Mouse (Mus musculus): ENCODE measurements around the gene Syt13. TPM values are rescaled to one million over a fixed set of nuclear protein-coding genes. Genes with fewer than 3 reads are reported as not detected.

Gene Syt13
- polyA plus RNA-seq, 1 experiment from 2014 or later, result 112 TPM

GRCm38 (mm10) chr2:92947981-92948698 lies 33.2 kb downstream of the Syt13 start:
- H3K4me1 ChIP-seq (ENCODE audit: control insufficient read depth, insufficient read depth, low read length), result peaks cover 8% of the 10 kb centered on the region
- no peaks in the 10 kb centered on the region for H3K9me3 ChIP-seq (replicated peaks; ENCODE audit: control insufficient read depth, low read length, poor library complexity, severe bottlenecking)
- no peak overlapping the region for H3K4me3 ChIP-seq (ENCODE audit: low read depth, low read length)
- WGBS, result 15% methylated on average over 12 of the region's 12 CpGs
- H3K27ac ChIP-seq (ENCODE audit: low read length), result peak overlapping the region; percentile 25; the same call in 1 of the 2 replicates
- ATAC-seq, result no peak
- no peak overlapping the region for H3K4me2 ChIP-seq (ENCODE audit: low read length)
- H3K36me3 ChIP-seq (ENCODE audit: control insufficient read depth, insufficient read depth, low read length), result no peaks in the 10 kb centered on the region
- H3K27me3 ChIP-seq (ENCODE audit: control insufficient read depth, insufficient read depth, low read depth, low read length), result no peaks in the 10 kb centered on the region
- H3K9ac ChIP-seq (ENCODE audit: low read depth, low read length), result 0 out of 2 replicates have a peak overlapping the region, but pooled peaks have one; percentile 11

GRCm38 (mm10) chr2:92948699-92949300 lies 33.9 kb downstream of the Syt13 start:
- 51% methylated on average over 7 of the region's 7 CpGs for WGBS
- Histone ChIP-seq H3K36me3 (ENCODE audit: control insufficient read depth, insufficient read depth, low read length) (no peaks in the 10 kb centered on the region), H3K27ac (ENCODE audit: low read length) (no peak overlapping the region), H3K4me2 (ENCODE audit: low read length) (no peak overlapping the region), H3K9me3 (replicated peaks; ENCODE audit: control insufficient read depth, low read length, poor library complexity, severe bottlenecking) (no peaks in the 10 kb centered on the region), H3K4me3 (ENCODE audit: low read depth, low read length) (no peak overlapping the region), H3K9ac (ENCODE audit: low read depth, low read length) (no peak overlapping the region), H3K27me3 (ENCODE audit: control insufficient read depth, insufficient read depth, low read depth, low read length) (no peaks in the 10 kb centered on the region), H3K4me1 (ENCODE audit: control insufficient read depth, insufficient read depth, low read length) (peaks cover 8% of the 10 kb centered on the region)
- ATAC-seq, result no peak

- no peak overlapping the region for H3K4me3 ChIP-seq (ENCODE audit: low read depth, low read length)
- WGBS, result 47% methylated on average over 1 of the region's 1 CpGs
Measured at GRCm38 (mm10) chr2:92949518-92949917, 34.6 kb downstream of the Syt13 start.

GRCm38 (mm10) chr2:92953450-92953849 lies 38.6 kb downstream of the Syt13 start:
- no peak overlapping the region for H3K9ac ChIP-seq (ENCODE audit: low read depth, low read length)
- no peak overlapping the region for H3K27ac ChIP-seq (ENCODE audit: low read length)
- no peaks in the 10 kb centered on the region; the same call in 1 of the 2 replicates for H3K4me1 ChIP-seq (ENCODE audit: control insufficient read depth, insufficient read depth, low read length)
- H3K9me3 ChIP-seq (replicated peaks; ENCODE audit: control insufficient read depth, low read length, poor library complexity, severe bottlenecking), result peaks cover 2% of the 10 kb centered on the region; the same call in 1 of the 2 replicates
- no peaks in the 10 kb centered on the region for H3K36me3 ChIP-seq (ENCODE audit: control insufficient read depth, insufficient read depth, low read length)
- 93% methylated on average over 17 of the region's 17 CpGs for WGBS
- H3K4me2 ChIP-seq (ENCODE audit: low read length), result no peak overlapping the region
- no peak overlapping the region for H3K4me3 ChIP-seq (ENCODE audit: low read depth, low read length)
- no peaks in the 10 kb centered on the region for H3K27me3 ChIP-seq (ENCODE audit: control insufficient read depth, insufficient read depth, low read depth, low read length)
- ATAC-seq, result no peak

More at GRCm38 (mm10) chr2:92949518-92949917, 34.6 kb downstream of the Syt13 start:
- Histone ChIP-seq H3K27ac (ENCODE audit: low read length) (no peak overlapping the region), H3K36me3 (ENCODE audit: control insufficient read depth, insufficient read depth, low read length) (no peaks in the 10 kb centered on the region), H3K27me3 (ENCODE audit: control insufficient read depth, insufficient read depth, low read depth, low read length) (no peaks in the 10 kb centered on the region), H3K9me3 (replicated peaks; ENCODE audit: control insufficient read depth, low read length, poor library complexity, severe bottlenecking) (no peaks in the 10 kb centered on the region), H3K9ac (ENCODE audit: low read depth, low read length) (no peak overlapping the region), H3K4me1 (ENCODE audit: control insufficient read depth, insufficient read depth, low read length) (peaks cover 8% of the 10 kb centered on the region), H3K4me2 (ENCODE audit: low read length) (no peak overlapping the region)
- ATAC-seq, result no peak

- H3K27ac ChIP-seq (ENCODE audit: low read length), result no peak overlapping the region
- H3K4me1 ChIP-seq (ENCODE audit: control insufficient read depth, insufficient read depth, low read length), result no peaks in the 10 kb centered on the region
- H3K9me3 ChIP-seq (replicated peaks; ENCODE audit: control insufficient read depth, low read length, poor library complexity, severe bottlenecking), result peaks cover 2% of the 10 kb centered on the region; the same call in 1 of the 2 replicates
- no peaks in the 10 kb centered on the region for H3K27me3 ChIP-seq (ENCODE audit: control insufficient read depth, insufficient read depth, low read depth, low read length)
- H3K9ac ChIP-seq (ENCODE audit: low read depth, low read length), result no peak overlapping the region
- WGBS, result 43% methylated on average over 11 of the region's 11 CpGs
- H3K4me2 ChIP-seq (ENCODE audit: low read length), result no peak overlapping the region
- no peak overlapping the region for H3K4me3 ChIP-seq (ENCODE audit: low read depth, low read length)
- H3K36me3 ChIP-seq (ENCODE audit: control insufficient read depth, insufficient read depth, low read length), result no peaks in the 10 kb centered on the region
- ATAC-seq, result no peak
Measured at GRCm38 (mm10) chr2:92954404-92955114, 39.7 kb downstream of the Syt13 start.

- Histone ChIP-seq H3K4me2 (ENCODE audit: low read length) (no peak overlapping the region), H3K4me1 (ENCODE audit: control insufficient read depth, insufficient read depth, low read length) (no peaks in the 10 kb centered on the region), H3K27ac (ENCODE audit: low read length) (no peak overlapping the region), H3K9ac (ENCODE audit: low read depth, low read length) (no peak overlapping the region), H3K4me3 (ENCODE audit: low read depth, low read length) (no peak overlapping the region), H3K9me3 (replicated peaks; ENCODE audit: control insufficient read depth, low read length, poor library complexity, severe bottlenecking) (peaks cover 2% of the 10 kb centered on the region; the same call in 1 of the 2 replicates), H3K36me3 (ENCODE audit: control insufficient read depth, insufficient read depth, low read length) (no peaks in the 10 kb centered on the region), H3K27me3 (ENCODE audit: control insufficient read depth, insufficient read depth, low read depth, low read length) (no peaks in the 10 kb centered on the region)
- WGBS, result 87% methylated on average over 2 of the region's 2 CpGs
- no peak for ATAC-seq
Measured at GRCm38 (mm10) chr2:92956943-92957342, 42.0 kb downstream of the Syt13 start.

GRCm38 (mm10) chr2:92958640-92959039 lies 43.7 kb downstream of the Syt13 start:
- Histone ChIP-seq H3K27me3 (ENCODE audit: control insufficient read depth, insufficient read depth, low read depth, low read length) (no peaks in the 10 kb centered on the region), H3K4me1 (ENCODE audit: control insufficient read depth, insufficient read depth, low read length) (no peaks in the 10 kb centered on the region), H3K9me3 (replicated peaks; ENCODE audit: control insufficient read depth, low read length, poor library complexity, severe bottlenecking) (peaks cover 2% of the 10 kb centered on the region; the same call in 1 of the 2 replicates), H3K4me2 (ENCODE audit: low read length) (no peak overlapping the region), H3K27ac (ENCODE audit: low read length) (no peak overlapping the region), H3K9ac (ENCODE audit: low read depth, low read length) (no peak overlapping the region), H3K36me3 (ENCODE audit: control insufficient read depth, insufficient read depth, low read length) (no peaks in the 10 kb centered on the region), H3K4me3 (ENCODE audit: low read depth, low read length) (no peak overlapping the region)
- 60% methylated on average over 4 of the region's 4 CpGs for WGBS
- no peak for ATAC-seq

GRCm38 (mm10) chr2:92964345-92964744 lies 49.4 kb downstream of the Syt13 start:
- no peak overlapping the region for H3K9ac ChIP-seq (ENCODE audit: low read depth, low read length)
- no peaks in the 10 kb centered on the region for H3K9me3 ChIP-seq (replicated peaks; ENCODE audit: control insufficient read depth, low read length, poor library complexity, severe bottlenecking)
- H3K27me3 ChIP-seq (ENCODE audit: control insufficient read depth, insufficient read depth, low read depth, low read length), result no peaks in the 10 kb centered on the region
- no peak for ATAC-seq
- no peak overlapping the region for H3K4me3 ChIP-seq (ENCODE audit: low read depth, low read length)
- H3K27ac ChIP-seq (ENCODE audit: low read length), result no peak overlapping the region
- peaks cover 11% of the 10 kb centered on the region for H3K4me1 ChIP-seq (ENCODE audit: control insufficient read depth, insufficient read depth, low read length)
- WGBS, result 85% methylated on average over 1 of the region's 1 CpGs
- H3K4me2 ChIP-seq (ENCODE audit: low read length), result no peak overlapping the region
- H3K36me3 ChIP-seq (ENCODE audit: control insufficient read depth, insufficient read depth, low read length), result no peaks in the 10 kb centered on the region

- Histone ChIP-seq H3K27me3 (ENCODE audit: control insufficient read depth, insufficient read depth, low read depth, low read length) (no peaks in the 10 kb centered on the region), H3K9ac (ENCODE audit: low read depth, low read length) (no peak overlapping the region), H3K36me3 (ENCODE audit: control insufficient read depth, insufficient read depth, low read length) (no peaks in the 10 kb centered on the region), H3K27ac (ENCODE audit: low read length) (no peak overlapping the region), H3K4me3 (ENCODE audit: low read depth, low read length) (no peak overlapping the region), H3K9me3 (replicated peaks; ENCODE audit: control insufficient read depth, low read length, poor library complexity, severe bottlenecking) (no peaks in the 10 kb centered on the region), H3K4me1 (ENCODE audit: control insufficient read depth, insufficient read depth, low read length) (peaks cover 11% of the 10 kb centered on the region), H3K4me2 (ENCODE audit: low read length) (no peak overlapping the region)
- no peak for ATAC-seq
- 51% methylated on average over 8 of the region's 8 CpGs for WGBS
Measured at GRCm38 (mm10) chr2:92966257-92966656, 51.4 kb downstream of the Syt13 start.
